Mouse (Mus musculus): ENCODE data around the gene Rph3al. TPM values are rescaled to one million over a fixed set of nuclear protein-coding genes. Genes with fewer than 3 reads are reported as not detected.

Gene Rph3al
- polyA plus RNA-seq, 1 experiment from 2014 or later, result 3.7 TPM

- Histone ChIP-seq H3K4me2 (replicated peaks) (no peak overlapping the region), H3K36me3 (no peaks in the 10 kb centered on the region), H3K4me3 (no peak overlapping the region), H3K9ac (no peak overlapping the region), H3K27me3 (no peaks in the 10 kb centered on the region), H3K27ac (no peak overlapping the region), H3K9me3 (no peaks in the 10 kb centered on the region), H3K4me1 (peaks cover 9% of the 10 kb centered on the region)
- 32% methylated on average over 5 of the region's 5 CpGs for WGBS
- no peak for ATAC-seq (ENCODE audit: insufficient number of reproducible peaks, insufficient read depth, low FRiP score, low TSS enrichment)
Observed at GRCm38 (mm10) chr11:75947223-75947622, 9.0 kb upstream of the Rph3al start.

DNA sequence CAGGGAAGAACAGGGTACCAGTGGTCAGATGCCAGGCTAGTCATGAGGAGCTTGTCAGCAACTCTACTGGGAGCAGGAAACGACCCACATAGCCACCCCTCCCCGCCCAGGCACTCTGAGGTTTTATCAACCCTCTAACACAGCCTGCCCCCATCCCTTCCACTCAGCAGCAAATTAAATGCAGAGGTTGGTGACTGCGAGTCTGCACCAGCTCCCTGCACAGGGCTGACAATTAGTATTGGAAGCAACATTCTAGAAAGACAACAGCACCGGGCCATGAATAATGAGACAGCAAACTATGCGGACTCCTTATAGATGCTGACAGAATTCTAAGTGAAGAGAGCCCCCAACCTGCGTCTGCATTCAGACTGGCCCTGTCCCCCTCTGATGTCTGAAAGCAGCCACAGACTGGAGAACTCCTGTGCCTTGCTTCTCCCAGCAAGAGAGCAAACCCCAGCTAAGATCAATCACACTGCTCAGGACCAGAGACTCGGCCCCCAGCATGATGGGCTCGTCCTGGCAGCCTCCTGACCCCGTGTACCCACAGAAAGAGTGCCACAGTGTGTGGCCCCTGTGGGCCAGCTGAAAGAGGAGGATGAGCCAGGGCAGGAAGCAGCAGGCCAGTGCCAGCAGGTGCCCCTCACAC is 7.7 kb upstream of the Rph3al start:
- ATAC-seq (ENCODE audit: insufficient number of reproducible peaks, insufficient read depth, low FRiP score, low TSS enrichment), result peak; percentile 56; the same call in 1 of the 2 replicates
- Histone ChIP-seq H3K4me1 (peaks cover 9% of the 10 kb centered on the region), H3K9me3 (no peaks in the 10 kb centered on the region), H3K27me3 (no peaks in the 10 kb centered on the region), H3K27ac (no peak overlapping the region), H3K4me3 (no peak overlapping the region), H3K9ac (no peak overlapping the region; the same call in 1 of the 2 replicates), H3K4me2 (replicated peaks) (0 out of 2 replicates have a peak overlapping the region, but pooled peaks have one; percentile 9), H3K36me3 (no peaks in the 10 kb centered on the region)
- WGBS, result 15% methylated on average over 9 of the region's 9 CpGs

DNA sequence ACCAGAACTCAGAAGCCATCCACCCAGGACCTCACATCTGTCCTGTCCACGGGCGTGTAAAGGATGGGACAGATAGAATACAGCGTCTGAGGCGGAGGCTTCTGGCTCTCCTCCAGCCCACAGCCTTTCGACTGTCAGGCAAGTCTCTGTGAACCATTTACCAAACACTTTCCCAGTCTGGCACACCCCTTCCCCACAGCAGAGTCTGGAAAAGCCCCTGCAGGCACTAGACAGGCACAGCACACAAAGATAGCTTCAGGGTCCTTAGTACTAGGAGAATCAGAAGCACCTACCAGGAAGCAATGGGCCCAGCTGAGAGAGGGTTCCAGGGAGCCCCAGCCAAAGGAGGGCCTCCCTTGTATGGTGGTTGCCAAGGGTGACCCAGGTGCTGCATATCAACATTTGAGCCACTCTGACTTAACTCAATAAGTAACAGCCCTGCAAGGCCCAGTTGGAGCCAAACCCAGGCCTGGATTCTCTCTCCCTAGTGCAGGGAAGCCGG is 808 bp downstream of the Rph3al start:
- ATAC-seq (ENCODE audit: insufficient number of reproducible peaks, insufficient read depth, low FRiP score, low TSS enrichment), result peak; percentile 80
- no peak overlapping the region; the same call in 1 of the 2 replicates for H3K9ac ChIP-seq
- WGBS, result 26% methylated on average over 6 of the region's 6 CpGs
- H3K4me3 ChIP-seq, result peak overlapping the region; percentile 18; the same call in 1 of the 2 replicates
- no peaks in the 10 kb centered on the region for H3K9me3 ChIP-seq
- no peaks in the 10 kb centered on the region for H3K36me3 ChIP-seq
- H3K4me1 ChIP-seq, result peaks cover 37% of the 10 kb centered on the region
- H3K4me2 ChIP-seq (replicated peaks), result peak overlapping the region; percentile 35
- no peaks in the 10 kb centered on the region for H3K27me3 ChIP-seq
- peak overlapping the region; percentile 85 for H3K27ac ChIP-seq

GRCm38 (mm10) chr11:75935819-75936430 is 2.3 kb downstream of the Rph3al start:
- WGBS, result 50% methylated on average over 7 of the region's 7 CpGs
- no peak overlapping the region for H3K4me3 ChIP-seq
- no peaks in the 10 kb centered on the region for H3K27me3 ChIP-seq
- ATAC-seq (ENCODE audit: insufficient number of reproducible peaks, insufficient read depth, low FRiP score, low TSS enrichment), result no peak
- H3K4me1 ChIP-seq, result peaks cover 43% of the 10 kb centered on the region
- H3K9ac ChIP-seq, result no peak overlapping the region
- H3K27ac ChIP-seq, result peak overlapping the region; percentile 55; the same call in 1 of the 2 replicates
- H3K9me3 ChIP-seq, result no peaks in the 10 kb centered on the region
- no peak overlapping the region for H3K4me2 ChIP-seq (replicated peaks)
- H3K36me3 ChIP-seq, result no peaks in the 10 kb centered on the region

- no peaks in the 10 kb centered on the region for H3K9me3 ChIP-seq
- H3K27me3 ChIP-seq, result no peaks in the 10 kb centered on the region
- H3K36me3 ChIP-seq, result no peaks in the 10 kb centered on the region
- ATAC-seq (ENCODE audit: insufficient number of reproducible peaks, insufficient read depth, low FRiP score, low TSS enrichment), result no peak
- 60% methylated on average over 6 of the region's 6 CpGs for WGBS
- no peak overlapping the region for H3K9ac ChIP-seq
- H3K27ac ChIP-seq, result no peak overlapping the region
- peaks cover 44% of the 10 kb centered on the region for H3K4me1 ChIP-seq
- no peak overlapping the region for H3K4me3 ChIP-seq
- H3K4me2 ChIP-seq (replicated peaks), result no peak overlapping the region
Observed at GRCm38 (mm10) chr11:75934425-75934824, 3.8 kb downstream of the Rph3al start.

DNA sequence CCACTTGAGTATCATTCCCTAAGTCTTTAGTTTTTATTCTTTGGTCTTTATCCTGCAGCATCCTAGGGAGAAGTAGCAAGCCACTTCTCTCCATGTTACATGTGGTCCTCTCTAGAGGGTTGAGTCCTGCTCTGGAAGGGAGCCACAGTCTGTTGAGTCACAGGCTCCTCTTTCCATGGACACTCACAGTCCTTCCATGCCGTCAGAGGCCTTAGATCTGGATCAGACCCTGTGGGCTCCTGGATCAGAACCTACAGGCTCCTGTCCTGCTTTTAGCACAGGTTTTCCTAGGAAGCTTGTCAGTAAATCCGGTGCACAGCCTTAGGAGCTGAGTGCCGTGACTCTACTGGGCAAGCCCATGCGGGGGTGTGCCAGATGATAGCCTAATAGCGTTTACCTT is 4.9 kb downstream of the Rph3al start:
- no peak overlapping the region for H3K27ac ChIP-seq
- WGBS, result 76% methylated on average over 5 of the region's 5 CpGs
- ATAC-seq (ENCODE audit: insufficient number of reproducible peaks, insufficient read depth, low FRiP score, low TSS enrichment), result no peak
- no peak overlapping the region for H3K9ac ChIP-seq
- H3K36me3 ChIP-seq, result no peaks in the 10 kb centered on the region
- no peak overlapping the region for H3K4me3 ChIP-seq
- no peak overlapping the region for H3K4me2 ChIP-seq (replicated peaks)
- H3K27me3 ChIP-seq, result no peaks in the 10 kb centered on the region
- H3K4me1 ChIP-seq, result peaks cover 39% of the 10 kb centered on the region
- H3K9me3 ChIP-seq, result no peaks in the 10 kb centered on the region

DNA sequence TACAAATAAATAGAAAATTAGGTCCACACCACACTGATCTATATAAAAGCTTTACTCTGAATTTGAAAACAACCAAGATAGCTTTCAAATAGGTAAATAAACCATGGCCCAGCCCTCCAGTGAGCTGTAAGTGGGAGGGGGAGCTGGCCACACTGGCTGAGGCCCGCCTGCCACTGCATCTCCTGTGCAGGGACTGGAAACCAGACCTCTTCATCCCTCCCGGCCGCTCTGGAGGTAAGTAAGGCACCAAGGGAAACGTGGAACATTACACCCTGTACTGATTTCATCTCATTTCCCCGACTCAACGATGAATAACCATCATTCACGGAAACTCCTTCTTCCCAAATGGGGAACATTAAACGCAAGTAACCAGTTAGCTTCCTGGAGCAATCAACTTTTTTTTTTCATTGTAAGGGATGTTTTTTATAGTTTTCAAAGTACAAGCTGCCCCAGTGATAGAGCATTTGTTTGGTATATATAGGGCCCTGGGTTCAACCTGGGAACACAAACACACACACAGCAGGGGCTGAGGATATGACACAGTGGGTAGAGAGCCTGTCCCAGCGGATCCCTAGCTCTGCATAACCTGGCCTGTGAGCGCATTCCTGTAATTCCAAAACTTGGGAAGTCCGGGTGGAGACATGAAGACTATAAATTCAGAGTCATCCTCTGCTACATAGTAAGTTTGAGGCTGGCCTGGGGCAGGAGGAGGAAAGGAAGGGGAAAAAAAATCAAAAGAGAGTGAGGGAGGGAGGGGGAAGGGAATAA is 7.1 kb downstream of the Rph3al start:
- Histone ChIP-seq H3K4me3 (no peak overlapping the region), H3K9ac (no peak overlapping the region), H3K4me2 (replicated peaks) (no peak overlapping the region), H3K27ac (0 out of 2 replicates have a peak overlapping the region, but pooled peaks have one; percentile 8), H3K9me3 (no peaks in the 10 kb centered on the region), H3K27me3 (no peaks in the 10 kb centered on the region), H3K4me1 (peaks cover 29% of the 10 kb centered on the region), H3K36me3 (no peaks in the 10 kb centered on the region)
- ATAC-seq (ENCODE audit: insufficient number of reproducible peaks, insufficient read depth, low FRiP score, low TSS enrichment), result no peak
- 22% methylated on average over 11 of the region's 11 CpGs for WGBS

- Histone ChIP-seq H3K27me3 (no peaks in the 10 kb centered on the region), H3K9ac (no peak overlapping the region), H3K4me3 (no peak overlapping the region), H3K36me3 (no peaks in the 10 kb centered on the region), H3K9me3 (no peaks in the 10 kb centered on the region), H3K27ac (no peak overlapping the region), H3K4me2 (replicated peaks) (no peak overlapping the region), H3K4me1 (peaks cover 29% of the 10 kb centered on the region)
- 74% methylated on average over 9 of the region's 9 CpGs for WGBS
- ATAC-seq (ENCODE audit: insufficient number of reproducible peaks, insufficient read depth, low FRiP score, low TSS enrichment), result no peak
Observed at GRCm38 (mm10) chr11:75930208-75930607, 8.0 kb downstream of the Rph3al start.

DNA sequence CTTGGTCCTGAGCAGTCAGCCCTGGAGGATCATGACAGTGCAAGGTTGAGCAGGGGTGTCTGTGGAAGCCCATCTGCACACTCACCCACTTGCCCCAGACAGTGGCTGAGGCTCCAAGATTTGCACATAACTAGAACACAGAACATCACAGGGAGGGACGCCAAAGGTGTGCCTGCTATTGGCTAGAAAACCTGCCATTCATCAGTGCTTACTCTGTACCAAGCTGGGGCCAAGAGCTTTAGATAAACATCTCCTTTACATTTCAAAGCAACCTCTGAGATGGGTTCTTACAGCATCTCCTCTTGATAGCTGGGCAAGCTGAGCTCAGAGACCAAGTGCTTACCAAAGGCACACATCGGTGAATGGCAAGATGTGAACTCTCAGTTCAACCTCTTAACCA is 10.3 kb downstream of the Rph3al start:
- 79% methylated on average over 2 of the region's 2 CpGs for WGBS

DNA sequence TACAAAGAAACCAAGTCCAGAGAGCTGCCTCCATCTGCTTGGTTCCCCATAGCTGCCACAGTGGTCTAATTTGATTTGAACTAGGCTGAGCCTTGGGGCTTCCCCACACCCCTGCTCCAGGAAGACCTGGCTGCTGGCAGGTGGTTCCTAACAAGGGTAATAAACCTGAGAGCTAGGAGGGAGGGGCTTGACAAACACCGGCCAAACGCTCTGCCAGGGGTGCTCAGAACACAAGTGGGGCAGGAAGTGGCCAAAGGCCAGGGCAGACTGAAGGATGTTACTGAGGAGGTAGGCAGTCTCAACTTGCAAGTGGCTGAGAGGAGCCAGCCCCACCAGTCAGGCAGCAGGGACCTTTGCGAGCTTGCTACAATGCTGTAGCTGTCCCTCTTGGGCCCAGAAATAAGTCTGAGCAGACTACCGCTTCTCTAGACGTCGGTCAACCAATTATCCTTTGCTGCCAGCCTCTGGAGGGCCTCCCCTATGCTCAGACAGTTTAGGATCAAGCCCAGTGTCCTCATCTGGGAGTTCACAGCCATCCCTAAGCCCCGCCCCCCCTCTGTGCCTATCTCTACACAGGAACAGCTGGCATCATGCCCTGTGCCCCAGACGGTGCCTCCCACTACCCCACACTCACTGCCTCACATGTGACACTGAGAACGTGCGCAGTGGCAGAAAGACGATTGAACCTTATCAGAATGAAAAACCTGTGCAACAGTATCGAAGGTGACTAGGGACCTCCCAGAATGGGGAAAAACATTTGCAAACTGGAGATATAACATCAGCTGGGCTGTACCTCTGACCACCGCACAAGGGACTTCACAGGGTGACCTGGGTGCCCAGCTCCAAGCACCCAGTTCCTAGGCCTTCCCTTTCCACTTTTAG is 11.6 kb downstream of the Rph3al start:
- Histone ChIP-seq H3K4me2 (replicated peaks) (no peak overlapping the region), H3K9me3 (no peaks in the 10 kb centered on the region), H3K36me3 (no peaks in the 10 kb centered on the region), H3K9ac (no peak overlapping the region), H3K4me1 (peaks cover 25% of the 10 kb centered on the region), H3K27me3 (no peaks in the 10 kb centered on the region), H3K27ac (no peak overlapping the region), H3K4me3 (no peak overlapping the region)
- WGBS, result 66% methylated on average over 13 of the region's 13 CpGs
- ATAC-seq (ENCODE audit: insufficient number of reproducible peaks, insufficient read depth, low FRiP score, low TSS enrichment), result no peak

More for the DNA sequence above, 10.3 kb downstream of the Rph3al start:
- Histone ChIP-seq H3K36me3 (no peaks in the 10 kb centered on the region), H3K4me1 (peaks cover 25% of the 10 kb centered on the region), H3K4me3 (no peak overlapping the region), H3K9me3 (no peaks in the 10 kb centered on the region), H3K9ac (no peak overlapping the region), H3K27ac (no peak overlapping the region), H3K27me3 (no peaks in the 10 kb centered on the region), H3K4me2 (replicated peaks) (no peak overlapping the region)
- no peak for ATAC-seq (ENCODE audit: insufficient number of reproducible peaks, insufficient read depth, low FRiP score, low TSS enrichment)

GRCm38 (mm10) chr11:75925801-75926200 is 12.4 kb downstream of the Rph3al start:
- Histone ChIP-seq H3K9me3 (no peaks in the 10 kb centered on the region), H3K36me3 (no peaks in the 10 kb centered on the region), H3K4me3 (no peak overlapping the region), H3K27ac (no peak overlapping the region), H3K4me2 (replicated peaks) (no peak overlapping the region), H3K4me1 (peaks cover 18% of the 10 kb centered on the region), H3K27me3 (no peaks in the 10 kb centered on the region), H3K9ac (no peak overlapping the region)
- 58% methylated on average over 7 of the region's 7 CpGs for WGBS
- no peak for ATAC-seq (ENCODE audit: insufficient number of reproducible peaks, insufficient read depth, low FRiP score, low TSS enrichment)

Measured in embryonic facial prominence, embryonic 12.5 days (tissue).